Mouse (Mus musculus) forebrain, embryonic 15.5 days (tissue): ENCODE measurements around the gene Col25a1. TPM values are rescaled to one million over a fixed set of nuclear protein-coding genes. Genes with fewer than 3 reads are reported as not detected.
A peak's percentile ranks its signal among the peaks of the same experiment; 100 is the strongest.

Experiments used
- ATAC-seq: fragments of 200-750 bp; cut with Nextera tagmentation; replicated peaks from 2 replicates; pipeline ENCODE4 v1.8.0; 2017; ENCODE audit warnings: mild to moderate bottlenecking, moderate TSS enrichment, moderate library complexity
- H3K27ac ChIP-seq: fragments of 300-500 bp; sonication (generic); replicated peaks from 2 replicates; pipeline ENCODE4 v1.5.1; 2015; ENCODE audit warnings: mild to moderate bottlenecking, inconsistent platforms
- H3K27me3 ChIP-seq: fragments of 300-500 bp; sonication (generic); 2 replicates; pipeline ENCODE4 v1.6.1; 2015; ENCODE audit warnings: inconsistent platforms
- H3K36me3 ChIP-seq: fragments of 300-500 bp; sonication (generic); 2 replicates; pipeline ENCODE4 v1.6.1; 2015; ENCODE audit warnings: mild to moderate bottlenecking, inconsistent platforms
- H3K4me1 ChIP-seq: fragments of 300-500 bp; sonication (generic); 2 replicates; pipeline ENCODE4 v1.6.1; 2015; ENCODE audit warnings: inconsistent platforms
- H3K4me2 ChIP-seq: fragments of 300-500 bp; sonication (generic); replicated peaks from 2 replicates; pipeline ENCODE4 v1.6.1; 2015; ENCODE audit warnings: mild to moderate bottlenecking, inconsistent platforms
- H3K4me3 ChIP-seq: fragments of 300-500 bp; sonication (generic); 2 replicates; pipeline ENCODE4 v1.5.1; 2015; ENCODE audit warnings: mild to moderate bottlenecking, inconsistent platforms
- H3K9ac ChIP-seq: fragments of 300-500 bp; sonication (generic); replicated peaks from 2 replicates; pipeline ENCODE4 v1.6.1; 2015; ENCODE audit warnings: mild to moderate bottlenecking, inconsistent platforms
- H3K9me3 ChIP-seq: fragments of 300-500 bp; sonication (generic); 2 replicates; pipeline ENCODE4 v1.6.1; 2016; ENCODE audit warnings: inconsistent platforms
- WGBS: fragments of 180-500 bp; shearing (Covaris S2); methylation state at CpG from one replicate; pipeline ENCODE4 v1.1.7; 2015; ENCODE audit warnings: mixed read lengths; 5-methylcytosine and 5-hydroxymethylcytosine counted together
- polyA plus RNA-seq: library from polyadenylated mRNA; unstranded; fragments of >200 nt; fragmentation: Nextera tagmentation; extraction: Ambion mirVana; gene quantifications from 2 replicates; pipeline ENCODE4 v1.2.1, GENCODE M21; 2015

Col25a1 gene
- 3.8 and 4.4 TPM in 2 replicates for polyA plus RNA-seq

GRCm38 (mm10) chr3:130131201-130131600, at the start of gene Col25a1:
Gene Col25a1 (plus strand): TSS chr3:130131501.
- Histone ChIP-seq H3K4me2 (no peak within 1 kb of the TSS), H3K36me3 (no peaks in the 10 kb centered on the region), H3K4me3 (no peak within 1 kb of the TSS), H3K9ac (no peak within 1 kb of the TSS), H3K27me3 (no peaks in the 10 kb centered on the region), H3K4me1 (peaks cover 3% of the 10 kb centered on the region; the same call in 1 of the 2 replicates), H3K9me3 (no peaks in the 10 kb centered on the region), H3K27ac (no peak within 1 kb of the TSS)
- WGBS = 92% methylated on average over 8 of the region's 8 CpGs
- ATAC-seq = no peak

- no peaks in the 10 kb centered on the region for H3K9me3 ChIP-seq
- no peak for ATAC-seq
- no peak overlapping the region for H3K27ac ChIP-seq
- no peak overlapping the region for H3K9ac ChIP-seq
- H3K27me3 ChIP-seq = no peaks in the 10 kb centered on the region
- no peak overlapping the region for H3K4me3 ChIP-seq
- H3K36me3 ChIP-seq = no peaks in the 10 kb centered on the region
- H3K4me1 ChIP-seq = no peaks in the 10 kb centered on the region
- 39% methylated on average over 2 of the region's 2 CpGs for WGBS
- no peak overlapping the region for H3K4me2 ChIP-seq
Observed at GRCm38 (mm10) chr3:130083312-130083711, 48.0 kb upstream of the Col25a1 start.

- no peaks in the 10 kb centered on the region for H3K27me3 ChIP-seq
- no peak overlapping the region for H3K4me2 ChIP-seq
- no peaks in the 10 kb centered on the region for H3K36me3 ChIP-seq
- 87% methylated on average over 13 of the region's 13 CpGs for WGBS
- H3K9me3 ChIP-seq = no peaks in the 10 kb centered on the region
- H3K4me3 ChIP-seq = no peak overlapping the region
- H3K27ac ChIP-seq = no peak overlapping the region
- ATAC-seq = no peak
- H3K9ac ChIP-seq = no peak overlapping the region
- no peaks in the 10 kb centered on the region for H3K4me1 ChIP-seq
Observed at GRCm38 (mm10) chr3:130086372-130087080, 44.8 kb upstream of the Col25a1 start.

GRCm38 (mm10) chr3:130087466-130087865, 43.8 kb upstream of the Col25a1 start:
- Histone ChIP-seq H3K4me2 (no peak overlapping the region), H3K36me3 (no peaks in the 10 kb centered on the region), H3K9me3 (no peaks in the 10 kb centered on the region), H3K4me1 (no peaks in the 10 kb centered on the region), H3K9ac (no peak overlapping the region), H3K27me3 (no peaks in the 10 kb centered on the region), H3K27ac (no peak overlapping the region), H3K4me3 (no peak overlapping the region)
- WGBS = 84% methylated on average over 9 of the region's 9 CpGs
- no peak for ATAC-seq

GRCm38 (mm10) chr3:130088654-130089053, 42.6 kb upstream of the Col25a1 start:
- Histone ChIP-seq H3K4me1 (no peaks in the 10 kb centered on the region), H3K27ac (no peak overlapping the region), H3K4me2 (no peak overlapping the region), H3K9ac (no peak overlapping the region), H3K27me3 (no peaks in the 10 kb centered on the region), H3K36me3 (no peaks in the 10 kb centered on the region), H3K9me3 (no peaks in the 10 kb centered on the region), H3K4me3 (no peak overlapping the region)
- no peak for ATAC-seq
- WGBS = 93% methylated on average over 9 of the region's 9 CpGs

- H3K27ac ChIP-seq = no peak overlapping the region
- no peak; the same call in 1 of the 2 replicates for ATAC-seq
- no peak overlapping the region for H3K4me3 ChIP-seq
- no peaks in the 10 kb centered on the region for H3K27me3 ChIP-seq
- no peaks in the 10 kb centered on the region for H3K9me3 ChIP-seq
- no peak overlapping the region for H3K4me2 ChIP-seq
- H3K9ac ChIP-seq = no peak overlapping the region
- H3K4me1 ChIP-seq = no peaks in the 10 kb centered on the region
- 46% methylated on average over 9 of the region's 9 CpGs for WGBS
- H3K36me3 ChIP-seq = no peaks in the 10 kb centered on the region
Observed at GRCm38 (mm10) chr3:130090460-130090859, 40.8 kb upstream of the Col25a1 start.

GRCm38 (mm10) chr3:130094125-130094704, 37.1 kb upstream of the Col25a1 start:
- no peaks in the 10 kb centered on the region for H3K27me3 ChIP-seq
- H3K9ac ChIP-seq = no peak overlapping the region
- WGBS = 57% methylated on average over 5 of the region's 5 CpGs
- no peaks in the 10 kb centered on the region for H3K9me3 ChIP-seq
- no peak overlapping the region for H3K4me2 ChIP-seq
- no peak overlapping the region for H3K4me3 ChIP-seq
- H3K27ac ChIP-seq = no peak overlapping the region
- no peak for ATAC-seq
- no peaks in the 10 kb centered on the region for H3K36me3 ChIP-seq
- H3K4me1 ChIP-seq = no peaks in the 10 kb centered on the region

- Histone ChIP-seq H3K27me3 (no peaks in the 10 kb centered on the region), H3K4me2 (no peak overlapping the region), H3K9ac (no peak overlapping the region), H3K4me1 (no peaks in the 10 kb centered on the region), H3K9me3 (no peaks in the 10 kb centered on the region), H3K4me3 (no peak overlapping the region), H3K36me3 (no peaks in the 10 kb centered on the region), H3K27ac (no peak overlapping the region)
- WGBS = 41% methylated on average over 5 of the region's 5 CpGs
- peak; percentile 77 for ATAC-seq
Observed at GRCm38 (mm10) chr3:130095160-130095781, 36.0 kb upstream of the Col25a1 start.

- Histone ChIP-seq H3K4me2 (no peak overlapping the region), H3K4me3 (no peak overlapping the region), H3K9ac (no peak overlapping the region), H3K9me3 (no peaks in the 10 kb centered on the region), H3K27ac (no peak overlapping the region), H3K36me3 (no peaks in the 10 kb centered on the region), H3K27me3 (no peaks in the 10 kb centered on the region), H3K4me1 (no peaks in the 10 kb centered on the region)
- 76% methylated on average over 8 of the region's 8 CpGs for WGBS
- no peak for ATAC-seq
Observed at GRCm38 (mm10) chr3:130103486-130103885, 27.8 kb upstream of the Col25a1 start.

- no peak overlapping the region for H3K9ac ChIP-seq
- H3K4me3 ChIP-seq = no peak overlapping the region
- no peak overlapping the region for H3K27ac ChIP-seq
- H3K4me2 ChIP-seq = no peak overlapping the region
- H3K36me3 ChIP-seq = no peaks in the 10 kb centered on the region
- no peaks in the 10 kb centered on the region for H3K9me3 ChIP-seq
- H3K27me3 ChIP-seq = no peaks in the 10 kb centered on the region
- 88% methylated on average over 9 of the region's 9 CpGs for WGBS
- no peak for ATAC-seq
- no peaks in the 10 kb centered on the region for H3K4me1 ChIP-seq
Observed at GRCm38 (mm10) chr3:130104471-130104870, 26.8 kb upstream of the Col25a1 start.

GRCm38 (mm10) chr3:130116886-130117285, 14.4 kb upstream of the Col25a1 start:
- Histone ChIP-seq H3K9ac (no peak overlapping the region), H3K36me3 (no peaks in the 10 kb centered on the region), H3K4me1 (no peaks in the 10 kb centered on the region), H3K27me3 (no peaks in the 10 kb centered on the region), H3K4me2 (no peak overlapping the region), H3K4me3 (no peak overlapping the region), H3K9me3 (no peaks in the 10 kb centered on the region), H3K27ac (no peak overlapping the region)
- WGBS = 53% methylated on average over 6 of the region's 6 CpGs
- no peak for ATAC-seq

- ATAC-seq = no peak
- no peak overlapping the region for H3K4me2 ChIP-seq
- H3K4me1 ChIP-seq = peaks cover 3% of the 10 kb centered on the region; the same call in 1 of the 2 replicates
- H3K36me3 ChIP-seq = no peaks in the 10 kb centered on the region
- no peaks in the 10 kb centered on the region for H3K27me3 ChIP-seq
- 75% methylated on average over 8 of the region's 8 CpGs for WGBS
- no peak overlapping the region for H3K9ac ChIP-seq
- H3K9me3 ChIP-seq = no peaks in the 10 kb centered on the region
- H3K27ac ChIP-seq = no peak overlapping the region
- no peak overlapping the region for H3K4me3 ChIP-seq
Observed at GRCm38 (mm10) chr3:130127840-130128239, 3.5 kb upstream of the Col25a1 start.
